Mouse (Mus musculus) CH12.LX (cell line): ENCODE results near the gene Gna12. TPM values are rescaled to one million over a fixed set of nuclear protein-coding genes. Genes with fewer than 3 reads are reported as not detected.
A peak's percentile ranks its signal among the peaks of the same experiment; 100 is the strongest.

Source experiments
- DNase-seq: peaks from one replicate; pipeline ENCODE4 v3.0.0-alpha.2; 2013; ENCODE audit errors: extremely low read depth
- H3K27ac ChIP-seq: 2 replicates; pipeline ENCODE4 v1.5.1; 2012; ENCODE audit warnings: low read depth, mild to moderate bottlenecking, control low read depth, moderate library complexity; ENCODE audit not compliant: insufficient read depth
- H3K27me3 ChIP-seq: replicated peaks from 2 replicates; pipeline ENCODE3; 2012; ENCODE audit warnings: inconsistent platforms
- H3K36me3 ChIP-seq, 2 experiments: replicated peaks in 1 of 2; 2 replicates each; pipeline versions ENCODE3 to v1.6.1; 2012; ENCODE audit warnings: inconsistent platforms in 1 of 2, low read length in 1 of 2, mild to moderate bottlenecking in 1 of 2, mixed read lengths in 1 of 2, moderate library complexity in 1 of 2; ENCODE audit not compliant: control insufficient read depth in 1 of 2, insufficient read depth in 1 of 2
- H3K4me1 ChIP-seq, 2 experiments: 2 replicates each; pipeline ENCODE4 v1.6.1; 2012; ENCODE audit warnings: inconsistent platforms in 1 of 2, moderate library complexity in 1 of 2; ENCODE audit not compliant: insufficient read depth in 2 of 2, control insufficient read depth in 1 of 2
- H3K4me2 ChIP-seq: 2 replicates; pipeline ENCODE4 v1.6.1; 2012; ENCODE audit warnings: low read depth, mild to moderate bottlenecking, control low read depth; ENCODE audit not compliant: poor library complexity, insufficient read depth, severe bottlenecking
- H3K4me3 ChIP-seq, 3 experiments: fragments of 150-350 bp in 1 of 3; sonication (generic) in 1 of 3; replicated peaks in 1 of 3; 2 replicates each; pipeline versions ENCODE3 to v1.5.1; 2011 to 2012; ENCODE audit warnings: low read depth in 2 of 3, low read length in 2 of 3, mild to moderate bottlenecking in 2 of 3, moderate library complexity in 2 of 3, control low read depth in 1 of 3, improper control_type of control experiment in 1 of 3, inconsistent platforms in 1 of 3, mixed read lengths in 1 of 3; ENCODE audit not compliant: poor library complexity in 1 of 3
- H3K79me2 ChIP-seq: replicated peaks from 2 replicates; pipeline ENCODE4 v1.6.1; 2012; ENCODE audit warnings: mild to moderate bottlenecking, moderate library complexity; ENCODE audit not compliant: control insufficient read depth, poor library complexity, insufficient read depth, severe bottlenecking; ENCODE audit errors: extremely low read depth
- H3K9ac ChIP-seq: 2 replicates; pipeline ENCODE4 v1.6.1; 2012; ENCODE audit warnings: low read depth, mild to moderate bottlenecking, control low read depth, moderate library complexity; ENCODE audit not compliant: insufficient read depth
- H3K9me3 ChIP-seq: replicated peaks from 2 replicates; pipeline ENCODE3; 2012; ENCODE audit warnings: low read length, inconsistent platforms, mixed read lengths
- BHLHE40 ChIP-seq: IDR thresholded peaks from 2 replicates; pipeline ENCODE4 v1.6.1; 2011; ENCODE audit warnings: mild to moderate bottlenecking, low read depth, low read length, improper control_type of control experiment
- CHD2 ChIP-seq: IDR thresholded peaks from 2 replicates; pipeline ENCODE4 v1.6.1; 2011; ENCODE audit warnings: low read length, improper control_type of control experiment
- CTCF ChIP-seq, 2 experiments: IDR thresholded peaks in 1 of 2; conservative IDR thresholded peaks in 1 of 2; 2 replicates each; pipeline ENCODE4 v1.5.1; 2011 to 2012; ENCODE audit warnings: low read depth in 2 of 2, low read length in 2 of 2, improper control_type of control experiment in 1 of 2, inconsistent platforms in 1 of 2, mild to moderate bottlenecking in 1 of 2, moderate library complexity in 1 of 2
- ELF1 ChIP-seq: IDR thresholded peaks from 2 replicates; pipeline ENCODE4 v1.6.1; 2014; ENCODE audit warnings: low read depth, mild to moderate bottlenecking, inconsistent platforms, low read length, improper control_type of control experiment
- ETS1 ChIP-seq: conservative IDR thresholded peaks from 2 replicates; pipeline ENCODE4 v1.6.1; 2012; ENCODE audit warnings: low read depth, mild to moderate bottlenecking, inconsistent platforms, low read length, improper control_type of control experiment, moderate library complexity
- IRF4 ChIP-seq: IDR thresholded peaks from 2 replicates; pipeline ENCODE4 v1.6.1; 2014; ENCODE audit warnings: low read depth, mild to moderate bottlenecking, inconsistent platforms, low read length, improper control_type of control experiment
- JUN ChIP-seq: IDR thresholded peaks from 2 replicates; pipeline ENCODE4 v1.6.1; 2011; ENCODE audit warnings: low read depth, mild to moderate bottlenecking, low read length, improper control_type of control experiment, moderate library complexity; ENCODE audit not compliant: insufficient read depth
- KAT2A ChIP-seq: IDR thresholded peaks from 2 replicates; pipeline ENCODE4 v1.6.1; 2012; ENCODE audit warnings: low read length, improper control_type of control experiment, inconsistent platforms; ENCODE audit not compliant: insufficient replicate concordance
- MAX ChIP-seq: IDR thresholded peaks from 2 replicates; pipeline ENCODE4 v1.6.1; 2011; ENCODE audit warnings: low read length, improper control_type of control experiment
- MAZ ChIP-seq: IDR thresholded peaks from 2 replicates; pipeline ENCODE4 v1.6.1; 2012; ENCODE audit warnings: low read depth, mild to moderate bottlenecking, inconsistent platforms, low read length, improper control_type of control experiment, moderate library complexity
- MEF2A ChIP-seq: IDR thresholded peaks from 2 replicates; pipeline ENCODE4 v1.6.1; 2014; ENCODE audit warnings: low read depth, mild to moderate bottlenecking, inconsistent platforms, low read length, improper control_type of control experiment, borderline replicate concordance
- MXI1 ChIP-seq: IDR thresholded peaks from 2 replicates; pipeline ENCODE4 v1.6.1; 2011; ENCODE audit warnings: mild to moderate bottlenecking, low read depth, low read length, improper control_type of control experiment
- NELFE ChIP-seq: IDR thresholded peaks from 2 replicates; pipeline ENCODE4 v1.6.1; 2011; ENCODE audit warnings: low read depth, low read length, improper control_type of control experiment
- NRF1 ChIP-seq: IDR thresholded peaks from 2 replicates; pipeline ENCODE4 v1.6.1; 2014; ENCODE audit warnings: low read depth, mild to moderate bottlenecking, inconsistent platforms, low read length, improper control_type of control experiment, moderate library complexity
- PAX5 ChIP-seq: IDR thresholded peaks from 2 replicates; pipeline ENCODE4 v1.6.1; 2012; ENCODE audit warnings: low read length, inconsistent platforms, mixed read lengths
- RAD21 ChIP-seq: IDR thresholded peaks from 2 replicates; pipeline ENCODE4 v1.6.1; 2011; ENCODE audit warnings: low read depth, mild to moderate bottlenecking, low read length, improper control_type of control experiment, moderate library complexity
- RCOR1 ChIP-seq: conservative IDR thresholded peaks from 2 replicates; pipeline ENCODE4 v1.6.1; 2012; ENCODE audit warnings: low read depth, mild to moderate bottlenecking, inconsistent platforms, low read length, improper control_type of control experiment
- SIN3A ChIP-seq: IDR thresholded peaks from 2 replicates; pipeline ENCODE4 v1.6.1; 2012; ENCODE audit warnings: low read length, improper control_type of control experiment, inconsistent platforms
- SMC3 ChIP-seq: IDR thresholded peaks from 2 replicates; pipeline ENCODE4 v1.6.1; 2011; ENCODE audit warnings: low read depth, low read length, improper control_type of control experiment
- USF2 ChIP-seq: conservative IDR thresholded peaks from 2 replicates; pipeline ENCODE4 v1.6.1; 2011; ENCODE audit warnings: low read depth, low read length, improper control_type of control experiment
- ZC3H11A ChIP-seq: IDR thresholded peaks from 2 replicates; pipeline ENCODE4 v1.6.1; 2012; ENCODE audit warnings: low read depth, mild to moderate bottlenecking, inconsistent platforms, low read length, improper control_type of control experiment
- ZMIZ1 ChIP-seq: IDR thresholded peaks from 2 replicates; pipeline ENCODE4 v1.6.1; 2012; ENCODE audit warnings: low read depth, mild to moderate bottlenecking, inconsistent platforms, low read length, improper control_type of control experiment
- ZNF384 ChIP-seq: IDR thresholded peaks from 2 replicates; pipeline ENCODE4 v1.6.1; 2012; ENCODE audit warnings: low read depth, low read length, improper control_type of control experiment, inconsistent platforms
- dilution Hi-C: fragments of 300-500 bp; cut with MboI; formaldehyde crosslinking; loops from 2 replicates; pipeline ENCODE4 v1.14.3; 2020; ENCODE audit warnings: low sequenced_read_pairs; ENCODE audit not compliant: extremely low pct_unique_long_range_greater_than_20kb, extremely low pct_ligation_motif_present
- in situ Hi-C: fragments of 300-500 bp; cut with MboI; formaldehyde crosslinking; loops from 3 replicates; pipeline ENCODE4 v1.14.3; 2019; ENCODE audit warnings: low sequenced_read_pairs, low pct_ligation_motif_present, low pct_unique_long_range_greater_than_20kb, mixed read lengths
- polyA plus RNA-seq: library from polyadenylated mRNA; unstranded; fragments of >175 nt; gene quantifications from 2 replicates; pipeline ENCODE4 v1.2.1, GENCODE M21; 2012; ENCODE audit warnings: low read depth; ENCODE audit not compliant: insufficient read length
- total RNA-seq, 2 experiments: library from RNA; depleted of rRNA; stranded (reverse); fragments of 300-350 nt in 1 of 2; fragments of >200 nt in 1 of 2; gene quantifications; 2 replicates each; pipeline ENCODE4 v1.2.3; 2012 to 2014

The Gna12 gene
- total and polyA plus RNA-seq, 3 experiments, result 11.5 to 15.8 (median 15.4) TPM

DNA sequence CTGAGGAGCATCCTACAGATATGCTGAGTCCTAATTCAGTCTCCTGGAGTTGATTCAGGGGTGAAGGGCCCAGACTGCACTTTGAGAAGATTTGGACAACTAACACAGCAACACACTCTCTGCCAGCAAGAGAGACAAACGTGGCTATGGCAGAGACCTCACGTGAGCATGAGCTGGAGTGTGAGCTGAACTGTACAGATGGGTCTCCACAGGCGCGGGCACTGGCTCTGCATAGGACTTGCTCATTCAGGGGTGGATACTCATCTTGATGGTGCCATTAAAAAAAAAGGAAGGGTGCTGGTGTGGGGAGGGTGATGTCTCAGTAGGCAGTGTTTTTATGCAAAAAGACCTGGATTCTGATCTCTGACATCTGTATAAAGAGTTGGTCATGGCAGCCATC lies 55.1 kb downstream of the Gna12 start:
- H3K27me3 ChIP-seq, result no peaks in the 10 kb centered on the region
- H3K36me3 ChIP-seq, result peaks cover 0 to 34% of the 10 kb centered on the region in 2 experiments
- H3K9me3 ChIP-seq, result no peaks in the 10 kb centered on the region
- H3K27ac ChIP-seq, result no peak overlapping the region
- in situ Hi-C loops, result no loop called here
- H3K4me2 ChIP-seq, result no peak overlapping the region
- H3K9ac ChIP-seq, result no peak overlapping the region
- H3K79me2 ChIP-seq, result no peaks in the 10 kb centered on the region
- no peak overlapping the region for H3K4me3 ChIP-seq
- H3K4me1 ChIP-seq, result peaks cover 2 to 41% of the 10 kb centered on the region in 2 experiments; a peak in 3 of 4 replicates
- TF ChIP-seq SMC3 (no peak), ZNF384 (no peak), RAD21 (no peak), ELF1 (no peak), MAZ (no peak)
- TF ChIP-seq, all 38 proteins: peak for 0
- dilution Hi-C loops, result no loop called here
- no peak for DNase-seq

GRCm38 (mm10) chr5:140772158-140772557 lies 58.1 kb downstream of the Gna12 start:
- H3K27me3 ChIP-seq, result no peaks in the 10 kb centered on the region
- H3K4me2 ChIP-seq, result no peak overlapping the region; the same call in 1 of the 2 replicates
- no peak overlapping the region for H3K4me3 ChIP-seq
- no peak overlapping the region for H3K9ac ChIP-seq
- no peaks in the 10 kb centered on the region for H3K79me2 ChIP-seq
- no peak for DNase-seq
- H3K36me3 ChIP-seq, result peaks cover 0 to 22% of the 10 kb centered on the region in 2 experiments
- no peaks in the 10 kb centered on the region for H3K9me3 ChIP-seq
- no peak overlapping the region for H3K27ac ChIP-seq
- peaks cover 5 to 43% of the 10 kb centered on the region in 2 experiments; a peak in 3 of 4 replicates for H3K4me1 ChIP-seq
- in situ Hi-C loops, result loop anchor here (5.0 kb wide), 1 partner anchor 55 kb away; no protein-coding TSS in a partner anchor
- TF ChIP-seq BHLHE40 (no peak), USF2 (no peak), CHD2 (no peak), CTCF (conservative IDR thresholded peaks at IDR 0.05 in 1 of 2, IDR thresholded peaks at IDR 0.05 in 1 of 2; ENCODE audit: low read depth in 2 of 2, low read length in 2 of 2) (no peak), ZC3H11A (no peak)
- TF ChIP-seq, all 38 proteins: peak for 0
- dilution Hi-C loops, result no loop called here

DNA sequence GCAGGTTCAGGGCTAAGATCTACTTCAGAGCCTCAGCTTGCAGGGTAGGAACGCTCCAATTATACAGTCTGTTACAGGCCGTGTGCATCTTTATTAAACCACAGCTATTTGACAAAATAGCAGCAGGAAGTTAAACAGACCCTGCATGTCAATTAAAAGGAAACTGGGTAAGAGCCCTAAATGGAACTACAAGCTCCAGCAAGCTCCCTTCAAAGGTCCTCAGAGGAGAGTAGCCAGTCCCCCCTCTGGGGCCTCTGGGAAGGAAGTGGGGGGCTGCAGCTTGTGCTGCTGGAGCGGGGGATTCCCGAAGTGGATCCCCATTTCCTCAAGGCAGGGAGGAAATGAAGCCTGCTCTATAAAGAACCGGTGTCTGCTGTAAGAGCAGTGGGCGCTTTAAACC lies 58.6 kb downstream of the Gna12 start:
- H3K4me1 ChIP-seq, result peaks cover 5 to 46% of the 10 kb centered on the region in 2 experiments; a peak in 3 of 4 replicates

More for the DNA sequence above, 58.6 kb downstream of the Gna12 start:
- peak; percentile 17 for DNase-seq
- no peaks in the 10 kb centered on the region for H3K79me2 ChIP-seq
- TF ChIP-seq JUN, result no peak
- no peak for TF ChIP-seq ZMIZ1
- no peak for TF ChIP-seq KAT2A
- TF ChIP-seq NELFE, result no peak
- no peak for TF ChIP-seq MXI1
- no peak; the same call in 1 of the 2 replicates for TF ChIP-seq MEF2A
- TF ChIP-seq PAX5, result no peak
- TF ChIP-seq SIN3A, result no peak
- no peak for TF ChIP-seq CHD2
- no peak for TF ChIP-seq RAD21
- TF ChIP-seq NRF1, result no peak
- no peak for TF ChIP-seq MAX
- TF ChIP-seq USF2, result no peak
- TF ChIP-seq RCOR1, result no peak
- no peak for TF ChIP-seq ETS1
- TF ChIP-seq ZC3H11A, result no peak
- no peak for TF ChIP-seq ELF1
- TF ChIP-seq IRF4, result no peak
- no peak for TF ChIP-seq CTCF (conservative IDR thresholded peaks at IDR 0.05 in 1 of 2, IDR thresholded peaks at IDR 0.05 in 1 of 2; ENCODE audit: low read depth in 2 of 2, low read length in 2 of 2)
- no peak for TF ChIP-seq MAZ
- no peaks in the 10 kb centered on the region for H3K9me3 ChIP-seq
- H3K36me3 ChIP-seq, result peaks cover 0 to 18% of the 10 kb centered on the region in 2 experiments
- in situ Hi-C loops, result loop anchor here (5.0 kb wide), 1 partner anchor 56 kb away; no protein-coding TSS in a partner anchor
- H3K9ac ChIP-seq, result no peak overlapping the region; the same call in 1 of the 2 replicates
- no peak overlapping the region for H3K27ac ChIP-seq
- peak overlapping the region; percentile 14; the same call in 1 of the 2 replicates for H3K4me2 ChIP-seq
- H3K4me3 ChIP-seq, result no peak overlapping the region
- dilution Hi-C loops, result no loop called here
- H3K27me3 ChIP-seq, result no peaks in the 10 kb centered on the region
